Mouse (Mus musculus) MEL (cell line): ENCODE results near the gene Zfp385b. TPM values are rescaled to one million over a fixed set of nuclear protein-coding genes. Genes with fewer than 3 reads are reported as not detected.

Experiments used
- DNase-seq: peaks from one replicate; pipeline ENCODE4 v3.0.0; 2011; ENCODE audit warnings: low read depth, low spot score
- H3K27ac ChIP-seq: 2 replicates; pipeline ENCODE4 v1.5.1; 2012; ENCODE audit warnings: low read depth, mild to moderate bottlenecking, control low read depth, low read length, moderate library complexity; ENCODE audit not compliant: control insufficient read depth
- H3K27me3 ChIP-seq, 2 experiments: fragments of 150-350 bp in 1 of 2; sonication (generic) in 1 of 2; 2 replicates each; pipeline ENCODE4 v1.6.1; 2012; ENCODE audit warnings: low read length in 2 of 2, mild to moderate bottlenecking in 2 of 2, improper control_type of control experiment in 1 of 2, moderate library complexity in 1 of 2; ENCODE audit not compliant: insufficient read depth in 2 of 2, control insufficient read depth in 1 of 2
- H3K36me3 ChIP-seq, 2 experiments: 2 replicates each; pipeline ENCODE4 v1.6.1; 2012 to 2014; ENCODE audit warnings: low read length in 2 of 2, improper control_type of control experiment in 1 of 2, inconsistent platforms in 1 of 2, mild to moderate bottlenecking in 1 of 2; ENCODE audit not compliant: insufficient read depth in 2 of 2, control insufficient read depth in 1 of 2
- H3K4me1 ChIP-seq, 2 experiments: fragments of 150-350 bp in 1 of 2; sonication (generic) in 1 of 2; 2 replicates each; pipeline ENCODE4 v1.6.1; 2012; ENCODE audit warnings: low read length in 2 of 2, improper control_type of control experiment in 1 of 2, mild to moderate bottlenecking in 1 of 2; ENCODE audit not compliant: insufficient read depth in 2 of 2, control insufficient read depth in 1 of 2
- H3K4me3 ChIP-seq, 2 experiments: fragments of 150-350 bp in 1 of 2; sonication (generic) in 1 of 2; 2 replicates each; pipeline ENCODE4 v1.5.1; 2012; ENCODE audit warnings: low read depth in 2 of 2, low read length in 2 of 2, mild to moderate bottlenecking in 2 of 2, moderate library complexity in 2 of 2, control low read depth in 1 of 2, improper control_type of control experiment in 1 of 2; ENCODE audit not compliant: control insufficient read depth in 1 of 2, insufficient read depth in 1 of 2
- H3K79me2 ChIP-seq: 2 replicates; pipeline ENCODE4 v1.6.1; 2012; ENCODE audit warnings: mild to moderate bottlenecking, low read length, moderate library complexity; ENCODE audit not compliant: control insufficient read depth, poor library complexity, insufficient read depth
- H3K9ac ChIP-seq: 2 replicates; pipeline ENCODE4 v1.6.1; 2012; ENCODE audit warnings: low read depth, mild to moderate bottlenecking, control low read depth, low read length, moderate library complexity; ENCODE audit not compliant: control insufficient read depth, poor library complexity, severe bottlenecking
- H3K9me3 ChIP-seq: fragments of 150-350 bp; sonication (generic); replicated peaks from 2 replicates; pipeline ENCODE4 v1.6.1; 2012; ENCODE audit warnings: mild to moderate bottlenecking, low read length, improper control_type of control experiment, moderate library complexity; ENCODE audit not compliant: insufficient read depth
- BHLHE40 ChIP-seq: IDR thresholded peaks from 2 replicates; pipeline ENCODE4 v1.6.1; 2012; ENCODE audit warnings: low read depth, mild to moderate bottlenecking, inconsistent platforms, low read length, improper control_type of control experiment, borderline replicate concordance
- CTCF ChIP-seq, 3 experiments: IDR thresholded peaks in 2 of 3; conservative IDR thresholded peaks in 1 of 3; 2 replicates each; pipeline ENCODE4 v1.5.1; 2011 to 2012; ENCODE audit warnings: low read length in 3 of 3, low read depth in 2 of 3, mild to moderate bottlenecking in 2 of 3, improper control_type of control experiment in 1 of 3, inconsistent platforms in 1 of 3, mixed read lengths in 1 of 3, moderate library complexity in 1 of 3; ENCODE audit not compliant: control insufficient read depth in 1 of 3, insufficient read depth in 1 of 3, poor library complexity in 1 of 3, severe bottlenecking in 1 of 3
- E2F4 ChIP-seq: IDR thresholded peaks from 2 replicates; pipeline ENCODE4 v1.6.1; 2011; ENCODE audit warnings: low read depth, low read length, improper control_type of control experiment, borderline replicate concordance
- EP300 ChIP-seq, 2 experiments: IDR thresholded peaks; 2 replicates each; pipeline ENCODE4 v1.6.1; 2011; ENCODE audit warnings: improper control_type of control experiment in 2 of 2, low read length in 2 of 2, low read depth in 1 of 2, mild to moderate bottlenecking in 1 of 2
- ETS1 ChIP-seq: IDR thresholded peaks from 2 replicates; pipeline ENCODE4 v1.6.1; 2012; ENCODE audit warnings: low read depth, mild to moderate bottlenecking, inconsistent platforms, low read length, improper control_type of control experiment, moderate library complexity
- KAT2A ChIP-seq: conservative IDR thresholded peaks from 2 replicates; pipeline ENCODE4 v1.6.1; 2012; ENCODE audit warnings: low read depth, low read length, improper control_type of control experiment, inconsistent platforms
- MAFK ChIP-seq: IDR thresholded peaks from 2 replicates; pipeline ENCODE4 v1.6.1; 2011; ENCODE audit warnings: low read depth, mild to moderate bottlenecking, low read length, improper control_type of control experiment, borderline replicate concordance
- MAX ChIP-seq: IDR thresholded peaks from 2 replicates; pipeline ENCODE4 v1.6.1; 2011; ENCODE audit warnings: low read length, improper control_type of control experiment
- MAZ ChIP-seq: IDR thresholded peaks from 2 replicates; pipeline ENCODE4 v1.6.1; 2012; ENCODE audit warnings: low read depth, mild to moderate bottlenecking, inconsistent platforms, low read length, improper control_type of control experiment
- POLR2A ChIP-seq, 2 experiments: IDR thresholded peaks; 2 replicates each; pipeline ENCODE4 v1.6.1; 2011 to 2012; ENCODE audit warnings: low read length in 2 of 2, mild to moderate bottlenecking in 2 of 2, control low read depth in 1 of 2, improper control_type of control experiment in 1 of 2, low read depth in 1 of 2, moderate library complexity in 1 of 2; ENCODE audit not compliant: control insufficient read depth in 1 of 2, insufficient read depth in 1 of 2, poor library complexity in 1 of 2
- POLR2AphosphoS5 ChIP-seq: IDR thresholded peaks from 2 replicates; pipeline ENCODE4 v1.6.1; 2012; ENCODE audit warnings: low read depth, borderline replicate concordance, mild to moderate bottlenecking, inconsistent platforms, low read length, moderate library complexity, mixed read lengths
- RCOR1 ChIP-seq: IDR thresholded peaks from 2 replicates; pipeline ENCODE4 v1.6.1; 2012; ENCODE audit warnings: low read depth, mild to moderate bottlenecking, inconsistent platforms, low read length, improper control_type of control experiment
- TBP ChIP-seq: IDR thresholded peaks from 2 replicates; pipeline ENCODE4 v1.8.0; 2011; ENCODE audit warnings: low read depth, low read length, improper control_type of control experiment
- TCF12 ChIP-seq: IDR thresholded peaks from 2 replicates; pipeline ENCODE4 v1.6.1; 2014; ENCODE audit warnings: low read depth, mild to moderate bottlenecking, inconsistent platforms, low read length, improper control_type of control experiment, moderate library complexity
- UBTF ChIP-seq: IDR thresholded peaks from 2 replicates; pipeline ENCODE4 v1.6.1; 2012; ENCODE audit warnings: low read depth, mild to moderate bottlenecking, inconsistent platforms, low read length, improper control_type of control experiment, moderate library complexity, borderline replicate concordance; ENCODE audit not compliant: insufficient read depth
- ZC3H11A ChIP-seq: IDR thresholded peaks from 2 replicates; pipeline ENCODE4 v1.6.1; 2012; ENCODE audit warnings: low read depth, mild to moderate bottlenecking, inconsistent platforms, low read length, improper control_type of control experiment
- polyA plus RNA-seq, 2 experiments: library from polyadenylated mRNA; stranded (reverse) in 1 of 2; unstranded in 1 of 2; fragments of >175 nt in 1 of 2; fragments of >200 nt in 1 of 2; gene quantifications; 2 replicates each; pipeline versions ENCODE4 v1.2.1 to v1.2.4; 2012; ENCODE audit warnings: low replicate concordance in 2 of 2, low read depth in 1 of 2; ENCODE audit not compliant: insufficient read length in 2 of 2, insufficient read depth in 1 of 2, missing spikeins in 1 of 2
- total RNA-seq: library from RNA; depleted of rRNA; stranded (reverse); fragments of 300-350 nt; gene quantifications from 2 replicates; pipeline ENCODE4 v1.2.3, GENCODE M21; 2012

The Zfp385b gene
- total and polyA plus RNA-seq, 3 experiments = not detected

- no peak for DNase-seq
- H3K79me2 ChIP-seq = no peaks in the 10 kb centered on the region
- no peak overlapping the region for H3K9ac ChIP-seq
- no peaks in the 10 kb centered on the region for H3K27me3 ChIP-seq
- H3K4me1 ChIP-seq = no peaks in the 10 kb centered on the region
- H3K36me3 ChIP-seq = no peaks in the 10 kb centered on the region
- H3K4me3 ChIP-seq = no peak overlapping the region
- TF ChIP-seq TCF12 = no peak
- no peak for TF ChIP-seq KAT2A
- no peak for TF ChIP-seq MAZ
- TF ChIP-seq MAX = no peak
- no peak for TF ChIP-seq TBP
- H3K27ac ChIP-seq = no peak overlapping the region
- H3K9me3 ChIP-seq = no peaks in the 10 kb centered on the region
Observed at GRCm38 (mm10) chr2:77691174-77691573, 128.3 kb downstream of the Zfp385b start.

GRCm38 (mm10) chr2:77690316-77690715 is 129.1 kb downstream of the Zfp385b start:
- DNase-seq = no peak
- Histone ChIP-seq H3K36me3 (no peaks in the 10 kb centered on the region), H3K79me2 (no peaks in the 10 kb centered on the region), H3K27me3 (no peaks in the 10 kb centered on the region), H3K4me1 (no peaks in the 10 kb centered on the region)
- no peak for TF ChIP-seq ETS1
- no peak for TF ChIP-seq POLR2AphosphoS5
- no peak for TF ChIP-seq E2F4
- TF ChIP-seq MAFK = no peak
- TF ChIP-seq ZC3H11A = no peak
- TF ChIP-seq CTCF (IDR thresholded peaks at IDR 0.05 in 2 of 3, conservative IDR thresholded peaks at IDR 0.05 in 1 of 3; ENCODE audit: control insufficient read depth in 1 of 3, insufficient read depth in 1 of 3, low read depth in 2 of 3, low read length in 3 of 3, poor library complexity in 1 of 3, severe bottlenecking in 1 of 3) = no peak
- no peak for TF ChIP-seq TBP
- TF ChIP-seq, all 39 proteins: peak for 0
- Histone ChIP-seq H3K27ac (no peak overlapping the region), H3K4me3 (no peak overlapping the region), H3K9me3 (no peaks in the 10 kb centered on the region), H3K9ac (no peak overlapping the region)

DNA sequence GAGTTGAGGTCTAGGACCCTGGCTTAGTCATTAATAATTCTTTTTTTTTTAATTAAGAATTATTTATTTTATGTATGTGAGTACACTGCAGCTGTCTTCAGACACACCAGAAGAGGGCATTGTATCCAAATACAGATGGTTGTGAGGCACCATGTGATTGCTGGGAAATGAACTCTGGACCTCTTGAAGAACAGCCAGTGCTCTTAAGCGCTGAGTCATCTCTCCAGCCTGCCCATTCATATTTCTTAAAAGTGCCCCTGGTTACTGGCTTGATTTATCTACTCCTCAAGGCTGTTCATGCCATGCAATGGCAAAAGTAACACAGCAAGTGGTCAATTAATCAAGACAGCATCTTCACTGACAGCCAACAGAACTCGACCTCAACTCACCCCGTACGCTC is 130.8 kb downstream of the Zfp385b start:
- Histone ChIP-seq H3K9me3 (no peaks in the 10 kb centered on the region), H3K79me2 (no peaks in the 10 kb centered on the region), H3K36me3 (no peaks in the 10 kb centered on the region), H3K4me3 (no peak overlapping the region)
- DNase-seq = no peak
- TF ChIP-seq RCOR1 = no peak
- TF ChIP-seq ETS1 = no peak
- no peak for TF ChIP-seq UBTF
- TF ChIP-seq POLR2A (IDR thresholded peaks at IDR 0.05; ENCODE audit: control insufficient read depth in 1 of 2, insufficient read depth in 1 of 2, low read depth in 1 of 2, low read length in 2 of 2, poor library complexity in 1 of 2) = no peak
- TF ChIP-seq TBP = no peak
- TF ChIP-seq BHLHE40 = no peak
- no peak for TF ChIP-seq ZC3H11A
- TF ChIP-seq EP300 (IDR thresholded peaks at IDR 0.05; ENCODE audit: low read depth in 1 of 2, low read length in 2 of 2) = no peak
- TF ChIP-seq, all 39 proteins: peak for 0
- no peak overlapping the region for H3K27ac ChIP-seq
- no peaks in the 10 kb centered on the region for H3K27me3 ChIP-seq
- no peaks in the 10 kb centered on the region for H3K4me1 ChIP-seq
- no peak overlapping the region for H3K9ac ChIP-seq
